Mouse (Mus musculus): ENCODE data around the gene Efcab12. TPM values are rescaled to one million over a fixed set of nuclear protein-coding genes. Genes with fewer than 3 reads are reported as not detected.

Efcab12 gene
- polyA plus RNA-seq, 1 experiment = 2.2 TPM

- H3K36me3 ChIP-seq (ENCODE audit: control insufficient read depth, insufficient read depth, low read length) = peaks cover 2% of the 10 kb centered on the region; the same call in 1 of the 2 replicates
- H3K27ac ChIP-seq (ENCODE audit: insufficient read depth, low read depth, low read length) = peak overlapping the region; percentile 41; the same call in 1 of the 2 replicates
- TF ChIP-seq POLR2A (IDR thresholded peaks at IDR 0.05; ENCODE audit: low read depth, low read length) (no peak), CTCF (conservative IDR thresholded peaks at IDR 0.05; ENCODE audit: insufficient read depth, insufficient read length, low read depth, low read length) (no peak)
- H3K4me1 ChIP-seq (ENCODE audit: control insufficient read depth, insufficient read depth, low read length) = peaks cover 5% of the 10 kb centered on the region; the same call in 1 of the 2 replicates
- 77% methylated on average over 4 of the region's 4 CpGs for WGBS
- peak; percentile 77 for DNase-seq
- H3K4me3 ChIP-seq (ENCODE audit: insufficient read depth, low read depth, low read length) = no peak overlapping the region
- H3K27me3 ChIP-seq (replicated peaks; ENCODE audit: control insufficient read depth, insufficient read depth, low read length) = no peaks in the 10 kb centered on the region
Measured at GRCm38 (mm10) chr6:115865246-115865645, 27.0 kb upstream of the Efcab12 start.

- no peak for DNase-seq
- TF ChIP-seq POLR2A (IDR thresholded peaks at IDR 0.05; ENCODE audit: low read depth, low read length) = no peak
- no peak for TF ChIP-seq CTCF (conservative IDR thresholded peaks at IDR 0.05; ENCODE audit: insufficient read depth, insufficient read length, low read depth, low read length)
- 66% methylated on average over 7 of the region's 7 CpGs for WGBS
- peaks cover 2% of the 10 kb centered on the region; the same call in 1 of the 2 replicates for H3K36me3 ChIP-seq (ENCODE audit: control insufficient read depth, insufficient read depth, low read length)
- no peak overlapping the region for H3K27ac ChIP-seq (ENCODE audit: insufficient read depth, low read depth, low read length)
- H3K4me1 ChIP-seq (ENCODE audit: control insufficient read depth, insufficient read depth, low read length) = peaks cover 13% of the 10 kb centered on the region
- no peaks in the 10 kb centered on the region for H3K27me3 ChIP-seq (replicated peaks; ENCODE audit: control insufficient read depth, insufficient read depth, low read length)
- no peak overlapping the region for H3K4me3 ChIP-seq (ENCODE audit: insufficient read depth, low read depth, low read length)
Measured at GRCm38 (mm10) chr6:115863340-115863841, 25.2 kb upstream of the Efcab12 start.

GRCm38 (mm10) chr6:115860027-115860556 is 21.9 kb upstream of the Efcab12 start:
- peaks cover 35% of the 10 kb centered on the region for H3K4me1 ChIP-seq (ENCODE audit: control insufficient read depth, insufficient read depth, low read length)
- H3K27me3 ChIP-seq (replicated peaks; ENCODE audit: control insufficient read depth, insufficient read depth, low read length) = no peaks in the 10 kb centered on the region
- WGBS = 49% methylated on average over 7 of the region's 7 CpGs
- no peak overlapping the region for H3K4me3 ChIP-seq (ENCODE audit: insufficient read depth, low read depth, low read length)
- peaks cover 2% of the 10 kb centered on the region; the same call in 1 of the 2 replicates for H3K36me3 ChIP-seq (ENCODE audit: control insufficient read depth, insufficient read depth, low read length)
- TF ChIP-seq POLR2A (IDR thresholded peaks at IDR 0.05; ENCODE audit: low read depth, low read length) (no peak), CTCF (conservative IDR thresholded peaks at IDR 0.05; ENCODE audit: insufficient read depth, insufficient read length, low read depth, low read length) (no peak)
- H3K27ac ChIP-seq (ENCODE audit: insufficient read depth, low read depth, low read length) = 0 out of 2 replicates have a peak overlapping the region, but pooled peaks have one; percentile 16
- no peak for DNase-seq

GRCm38 (mm10) chr6:115859258-115859657 is 21.0 kb upstream of the Efcab12 start:
- Histone ChIP-seq H3K4me3 (ENCODE audit: insufficient read depth, low read depth, low read length) (no peak overlapping the region), H3K27me3 (replicated peaks; ENCODE audit: control insufficient read depth, insufficient read depth, low read length) (no peaks in the 10 kb centered on the region), H3K27ac (ENCODE audit: insufficient read depth, low read depth, low read length) (peak overlapping the region; percentile 78), H3K36me3 (ENCODE audit: control insufficient read depth, insufficient read depth, low read length) (peaks cover 2% of the 10 kb centered on the region; the same call in 1 of the 2 replicates), H3K4me1 (ENCODE audit: control insufficient read depth, insufficient read depth, low read length) (peaks cover 37% of the 10 kb centered on the region)
- WGBS = 31% methylated on average over 4 of the region's 4 CpGs
- DNase-seq = peak; percentile 72
- TF ChIP-seq POLR2A (IDR thresholded peaks at IDR 0.05; ENCODE audit: low read depth, low read length) = no peak
- no peak for TF ChIP-seq CTCF (conservative IDR thresholded peaks at IDR 0.05; ENCODE audit: insufficient read depth, insufficient read length, low read depth, low read length)

- Histone ChIP-seq H3K27ac (ENCODE audit: insufficient read depth, low read depth, low read length) (peak overlapping the region; percentile 98), H3K4me3 (ENCODE audit: insufficient read depth, low read depth, low read length) (no peak overlapping the region), H3K36me3 (ENCODE audit: control insufficient read depth, insufficient read depth, low read length) (no peaks in the 10 kb centered on the region), H3K27me3 (replicated peaks; ENCODE audit: control insufficient read depth, insufficient read depth, low read length) (no peaks in the 10 kb centered on the region), H3K4me1 (ENCODE audit: control insufficient read depth, insufficient read depth, low read length) (peaks cover 35% of the 10 kb centered on the region)
- peak; percentile 58 for DNase-seq
- 52% methylated on average over 4 of the region's 4 CpGs for WGBS
- TF ChIP-seq CTCF (conservative IDR thresholded peaks at IDR 0.05; ENCODE audit: insufficient read depth, insufficient read length, low read depth, low read length) = no peak
- no peak for TF ChIP-seq POLR2A (IDR thresholded peaks at IDR 0.05; ENCODE audit: low read depth, low read length)
Measured at GRCm38 (mm10) chr6:115856361-115856745, 18.1 kb upstream of the Efcab12 start.

- DNase-seq = peak; percentile 80
- TF ChIP-seq CTCF (conservative IDR thresholded peaks at IDR 0.05; ENCODE audit: insufficient read depth, insufficient read length, low read depth, low read length) (no peak), POLR2A (IDR thresholded peaks at IDR 0.05; ENCODE audit: low read depth, low read length) (no peak)
- WGBS = 35% methylated on average over 3 of the region's 3 CpGs
- Histone ChIP-seq H3K4me1 (ENCODE audit: control insufficient read depth, insufficient read depth, low read length) (peaks cover 35% of the 10 kb centered on the region), H3K4me3 (ENCODE audit: insufficient read depth, low read depth, low read length) (no peak overlapping the region), H3K36me3 (ENCODE audit: control insufficient read depth, insufficient read depth, low read length) (no peaks in the 10 kb centered on the region), H3K27me3 (replicated peaks; ENCODE audit: control insufficient read depth, insufficient read depth, low read length) (no peaks in the 10 kb centered on the region), H3K27ac (ENCODE audit: insufficient read depth, low read depth, low read length) (peak overlapping the region; percentile 98)
Measured at GRCm38 (mm10) chr6:115855733-115856360, 17.6 kb upstream of the Efcab12 start.

- H3K4me3 ChIP-seq (ENCODE audit: insufficient read depth, low read depth, low read length) = no peak overlapping the region
- peaks cover 34% of the 10 kb centered on the region for H3K4me1 ChIP-seq (ENCODE audit: control insufficient read depth, insufficient read depth, low read length)
- WGBS = 76% methylated on average over 2 of the region's 2 CpGs
- H3K36me3 ChIP-seq (ENCODE audit: control insufficient read depth, insufficient read depth, low read length) = no peaks in the 10 kb centered on the region
- H3K27me3 ChIP-seq (replicated peaks; ENCODE audit: control insufficient read depth, insufficient read depth, low read length) = no peaks in the 10 kb centered on the region
- H3K27ac ChIP-seq (ENCODE audit: insufficient read depth, low read depth, low read length) = no peak overlapping the region
- no peak for DNase-seq
- TF ChIP-seq CTCF (conservative IDR thresholded peaks at IDR 0.05; ENCODE audit: insufficient read depth, insufficient read length, low read depth, low read length) (peak; percentile 34; the same call in 1 of the 2 replicates), POLR2A (IDR thresholded peaks at IDR 0.05; ENCODE audit: low read depth, low read length) (no peak)
Measured at GRCm38 (mm10) chr6:115854432-115854831, 16.2 kb upstream of the Efcab12 start.
